Mouse (Mus musculus) liver, adult 2 months (tissue): ENCODE data around the gene Hist1h1c.

Source experiments
- CTCF ChIP-seq: fragments of 200-500 bp; IDR thresholded peaks from 2 replicates; pipeline ENCODE4 v1.5.1; 2011; ENCODE audit warnings: low read depth, low read length, control low read depth
- POLR2A ChIP-seq: fragments of 200-500 bp; IDR thresholded peaks from 2 replicates; pipeline ENCODE4 v1.6.1; 2011; ENCODE audit warnings: low read length, control low read depth; ENCODE audit not compliant: insufficient read depth; ENCODE audit errors: extremely low read depth

DNA sequence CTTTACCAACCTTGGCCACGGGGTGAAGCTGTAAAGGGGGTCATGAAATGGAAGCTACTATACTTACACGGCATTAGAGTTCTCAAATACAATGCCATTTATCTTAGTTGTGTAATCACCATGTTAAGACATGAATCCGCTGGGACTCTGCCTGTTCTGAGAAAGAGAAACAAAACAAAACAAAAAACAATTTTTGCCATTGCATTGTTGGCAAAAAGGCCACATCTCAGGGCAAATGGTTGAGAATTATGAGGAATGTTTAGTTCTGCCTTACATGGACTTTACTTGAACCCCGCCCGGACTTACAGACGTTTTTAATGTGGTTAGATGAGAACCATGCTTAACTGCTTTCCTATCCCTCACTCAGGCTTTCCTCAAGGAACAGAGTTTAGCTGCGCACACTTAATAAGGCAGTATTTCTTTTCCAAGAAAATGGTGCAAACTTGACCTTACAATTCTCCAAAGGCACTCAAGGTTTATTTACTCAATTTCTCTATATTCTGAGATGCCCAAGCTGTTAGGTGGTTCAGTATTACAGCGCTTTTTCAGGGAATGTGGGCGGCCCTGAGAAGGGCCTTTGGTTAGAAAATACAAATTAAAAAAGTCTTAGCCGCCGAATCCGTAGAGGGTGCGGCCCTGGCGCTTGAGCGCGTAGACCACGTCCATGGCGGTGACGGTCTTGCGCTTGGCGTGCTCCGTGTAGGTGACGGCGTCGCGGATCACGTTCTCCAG is 21.8 kb downstream of the Hist1h1c start:
- TF ChIP-seq POLR2A (no peak), CTCF (no peak)
